Mouse (Mus musculus): ENCODE measurements around the gene Cubn.

Cubn gene

DNA sequence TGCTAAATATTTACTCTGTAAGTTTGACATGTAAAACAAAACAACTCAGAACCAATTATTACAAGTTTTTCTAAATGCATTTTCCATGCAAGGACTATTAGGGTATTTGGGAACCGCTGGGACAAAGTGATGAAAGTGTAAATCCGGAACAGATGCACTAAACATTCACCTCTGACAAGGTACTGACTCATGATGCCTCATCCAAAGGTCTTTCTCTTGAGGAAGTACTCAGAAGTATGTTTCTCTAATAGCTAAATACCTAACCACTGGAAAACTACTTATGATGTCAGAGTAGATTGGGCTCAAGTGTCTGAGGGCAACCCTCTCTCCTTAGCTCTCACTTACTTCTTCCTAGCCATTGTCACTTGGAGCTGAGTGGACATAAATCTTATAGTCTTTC, 10.9 kb downstream of the Cubn start:
- DNase-seq, result no peak

GRCm38 (mm10) chr2:13479165-13479564, 12.4 kb downstream of the Cubn start:
- no peak for DNase-seq

DNA sequence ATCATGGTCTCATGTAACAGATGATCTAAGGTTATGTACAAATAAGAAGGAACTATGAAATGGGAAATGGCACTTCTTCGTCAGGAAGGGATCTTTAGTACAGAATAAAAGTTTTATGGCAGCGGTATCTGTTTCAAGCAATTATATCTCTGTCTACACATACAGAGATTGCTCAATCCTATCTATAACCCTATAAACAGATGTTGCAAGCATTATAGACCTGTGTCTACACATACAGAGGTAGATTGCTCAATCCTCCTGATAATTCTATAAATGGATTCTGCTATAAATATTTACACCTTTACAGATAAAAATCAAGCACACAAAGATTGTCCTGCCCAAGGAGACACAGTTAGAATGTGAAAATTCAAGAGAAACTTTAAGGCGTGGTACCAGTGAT, 21.5 kb downstream of the Cubn start:
- no peak for DNase-seq

- no peak for DNase-seq
Observed at GRCm38 (mm10) chr2:13469641-13470040, 22.0 kb downstream of the Cubn start.

DNA sequence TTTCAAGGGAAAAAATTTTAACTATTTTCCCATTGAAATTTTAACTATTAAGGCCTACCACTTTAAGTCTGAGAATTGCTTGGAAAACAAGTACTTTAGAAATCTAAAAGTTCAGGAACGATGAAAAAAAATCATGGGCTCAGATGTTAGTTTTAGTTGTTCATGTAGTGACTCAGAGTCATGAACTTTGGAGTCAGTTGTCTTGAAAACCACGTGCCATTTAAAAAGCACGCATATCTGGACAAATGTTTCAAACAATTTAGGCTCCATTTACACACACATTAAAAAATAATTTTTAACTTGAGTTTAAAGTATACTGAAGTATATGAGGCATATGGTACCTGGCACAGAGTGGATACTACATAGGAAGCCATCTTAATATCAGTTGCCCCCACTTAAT, 24.9 kb downstream of the Cubn start:
- no peak for DNase-seq

- DNase-seq, result no peak
Observed at GRCm38 (mm10) chr2:13458088-13458487, 33.5 kb downstream of the Cubn start.

- no peak for DNase-seq
Observed at GRCm38 (mm10) chr2:13456821-13457220, 34.8 kb downstream of the Cubn start.

DNA sequence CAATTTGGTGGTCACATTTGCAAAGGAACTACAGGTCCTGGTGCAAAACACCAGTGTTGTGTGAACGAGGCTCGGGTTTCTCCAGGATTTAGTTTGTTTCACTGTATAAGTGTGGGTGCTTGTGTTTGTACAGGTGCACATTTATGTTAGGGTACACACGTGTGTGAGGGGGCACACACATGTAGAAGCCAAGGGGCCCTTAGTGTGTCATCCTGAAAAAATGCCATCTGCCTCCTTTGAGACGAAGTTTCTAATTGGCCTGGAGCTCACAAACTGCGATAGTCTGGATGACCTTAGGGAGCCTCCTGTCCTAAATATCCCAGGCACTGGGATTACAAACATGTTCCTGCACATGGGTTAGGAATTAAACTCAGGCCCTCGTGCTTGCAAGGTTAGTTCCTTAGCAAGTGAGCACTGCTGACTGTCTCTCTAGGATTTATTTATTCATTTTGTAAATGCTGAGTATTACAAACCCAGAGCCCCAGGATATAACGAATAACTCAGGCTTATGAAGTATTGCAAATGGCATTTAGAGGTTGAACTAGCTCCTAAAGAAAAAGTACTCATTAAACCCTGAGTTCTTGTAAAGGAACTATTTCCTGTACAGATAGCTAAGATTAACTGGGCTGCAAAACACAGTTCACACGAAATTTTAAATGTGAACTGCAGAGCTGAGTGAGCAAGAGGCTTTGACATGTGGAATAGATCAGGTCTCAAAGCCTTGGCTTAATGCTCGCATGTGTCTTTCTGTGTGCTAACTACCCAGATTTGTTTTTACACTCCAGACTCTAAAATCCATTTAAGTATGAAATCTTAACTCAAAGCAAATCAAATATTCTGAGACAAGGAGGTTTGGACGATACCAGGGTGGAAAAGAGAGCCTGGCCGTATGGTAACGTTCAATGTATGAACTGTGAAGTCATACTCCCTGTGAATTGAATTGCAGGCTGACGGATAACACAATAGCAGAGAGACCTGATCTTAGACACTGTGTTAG, 39.8 kb downstream of the Cubn start:
- DNase-seq, result peak; percentile 20

GRCm38 (mm10) chr2:13450895-13451294, 40.7 kb downstream of the Cubn start:
- no peak for DNase-seq

GRCm38 (mm10) chr2:13450470-13450869, 41.1 kb downstream of the Cubn start:
- peak; percentile 52 for DNase-seq

GRCm38 (mm10) chr2:13445156-13445555, 46.5 kb downstream of the Cubn start:
- DNase-seq, result no peak

GRCm38 (mm10) chr2:13438983-13439382, 52.6 kb downstream of the Cubn start:
- no peak for DNase-seq

- no peak for DNase-seq
Observed at GRCm38 (mm10) chr2:13438275-13438845, 53.3 kb downstream of the Cubn start.

DNA sequence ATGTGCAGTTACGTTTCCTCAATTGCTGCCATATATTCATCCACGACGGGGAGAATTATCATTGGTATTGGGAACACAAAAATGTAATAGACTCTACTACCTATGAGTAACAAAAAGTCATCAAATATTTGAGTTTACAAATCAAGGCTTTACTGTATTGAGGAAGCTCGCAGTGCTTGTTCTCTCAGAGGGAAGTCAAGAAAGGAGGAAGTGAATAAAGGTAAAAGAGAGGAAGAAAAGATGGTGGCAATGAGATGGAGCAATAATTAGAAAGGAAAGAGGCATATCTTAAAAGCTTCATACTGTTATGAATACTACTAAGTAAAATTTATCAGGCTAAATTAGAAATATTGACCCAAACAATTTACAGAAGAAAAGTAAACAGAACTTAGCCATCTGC, 59.6 kb downstream of the Cubn start:
- DNase-seq, result no peak

GRCm38 (mm10) chr2:13421974-13422760, 69.4 kb downstream of the Cubn start:
- no peak for DNase-seq

- DNase-seq, result no peak
Observed at GRCm38 (mm10) chr2:13416765-13417524, 74.7 kb downstream of the Cubn start.

- peak; percentile 46 for DNase-seq
Observed at GRCm38 (mm10) chr2:13413520-13414178, 78.0 kb downstream of the Cubn start.

DNA sequence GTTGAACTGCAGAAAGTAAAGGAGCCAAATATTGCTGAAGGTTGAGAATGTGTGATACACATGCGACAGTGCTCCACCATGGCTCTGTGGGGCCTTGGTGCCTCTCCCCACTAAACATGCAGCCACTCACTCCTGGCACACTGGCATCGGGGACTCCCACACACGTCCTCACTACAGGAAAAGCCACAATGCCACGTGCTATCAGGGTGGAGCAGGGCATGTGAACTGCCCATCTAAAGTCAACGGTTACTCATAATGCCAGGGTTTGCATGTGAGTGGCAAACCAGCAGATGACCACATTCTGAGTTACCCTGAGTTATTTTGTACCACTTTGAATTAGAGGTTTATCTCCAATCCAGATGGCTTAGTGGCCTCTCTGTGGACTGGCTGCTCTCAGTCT, 81.0 kb downstream of the Cubn start:
- no peak for DNase-seq

DNA sequence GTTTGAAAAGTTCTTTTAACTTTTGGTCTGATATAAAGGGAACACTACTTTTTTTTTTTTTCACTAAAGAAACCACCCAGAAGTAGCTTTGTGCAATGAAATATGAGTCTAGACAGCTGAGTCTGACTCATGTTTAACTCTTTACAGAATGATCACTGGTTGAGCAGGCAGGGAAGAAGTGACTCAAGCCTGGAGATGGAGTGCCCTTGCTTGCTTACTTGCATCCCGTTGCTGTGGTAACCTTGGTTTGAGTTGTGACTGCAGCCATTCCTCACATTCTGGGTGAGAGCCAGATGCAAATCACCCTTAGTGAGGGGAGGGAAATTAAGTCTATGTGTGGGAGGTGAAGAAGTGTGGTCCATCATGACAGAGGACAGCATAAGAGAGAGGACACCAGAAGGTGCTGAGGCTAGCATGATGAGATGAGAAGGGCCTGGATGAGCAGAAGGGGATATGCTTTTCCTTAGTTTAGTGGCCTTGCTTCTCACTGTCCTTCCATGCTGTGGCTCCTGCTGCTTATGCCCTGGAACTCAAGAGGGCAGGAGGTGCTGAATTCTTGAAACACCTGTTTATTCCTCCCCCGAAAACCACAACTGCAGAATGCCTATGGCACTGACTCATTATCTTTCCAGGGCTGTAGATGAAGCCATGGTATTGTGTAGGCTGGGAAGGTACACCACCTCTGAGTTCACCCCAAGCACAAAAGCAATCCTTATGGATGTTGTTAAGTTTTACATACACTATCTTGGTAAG, 81.7 kb downstream of the Cubn start:
- DNase-seq, result no peak

GRCm38 (mm10) chr2:13408333-13408732, 83.3 kb downstream of the Cubn start:
- DNase-seq, result no peak

GRCm38 (mm10) chr2:13407698-13408097, 83.9 kb downstream of the Cubn start:
- DNase-seq, result no peak

Measured in embryo, embryonic 11 days (tissue).